Mouse (Mus musculus) CH12F3 (cell line): ENCODE data around the gene Arf5.

ENCODE experiments used
- in situ Hi-C: fragments of 300-500 bp; cut with MboI; formaldehyde crosslinking; loops from 2 replicates; pipeline ENCODE4 v1.14.3; 2020; ENCODE audit warnings: low sequenced_read_pairs

The Arf5 gene

GRCm38 (mm10) chr6:28427096-28427839, 3.9 kb downstream of the Arf5 start, which contains the start of gene Fscn3:
Gene Fscn3, plus strand, starts transcription at chr6:28427789.
- in situ Hi-C loops: no loop called here

- in situ Hi-C loops: no loop called here
Observed at GRCm38 (mm10) chr6:28428290-28428689, 4.9 kb downstream of the Arf5 start, which contains the start of gene Gcc1. Gene Gcc1, minus strand, starts transcription at chr6:28428390.

- in situ Hi-C loops: no loop called here
Observed at GRCm38 (mm10) chr6:28429870-28430269, 6.5 kb downstream of the Arf5 start.

GRCm38 (mm10) chr6:28430795-28431537, 7.6 kb downstream of the Arf5 start:
- in situ Hi-C loops: no loop called here

- in situ Hi-C loops: no loop called here
Observed at GRCm38 (mm10) chr6:28431538-28431855, 8.1 kb downstream of the Arf5 start.

- in situ Hi-C loops: no loop called here
Observed at GRCm38 (mm10) chr6:28447937-28448336, 24.6 kb downstream of the Arf5 start.

- in situ Hi-C loops: no loop called here
Observed at GRCm38 (mm10) chr6:28449253-28449652, 25.9 kb downstream of the Arf5 start, which contains the start of gene Pax4. Gene Pax4, minus strand, starts transcription at chr6:28449353.

- in situ Hi-C loops: no loop called here
Observed at GRCm38 (mm10) chr6:28450481-28450880, 27.1 kb downstream of the Arf5 start.

- in situ Hi-C loops: no loop called here
Observed at GRCm38 (mm10) chr6:28450977-28451376, 27.6 kb downstream of the Arf5 start.

- in situ Hi-C loops: no loop called here
Observed at GRCm38 (mm10) chr6:28459221-28459668, 35.9 kb downstream of the Arf5 start.

- in situ Hi-C loops: no loop called here
Observed at GRCm38 (mm10) chr6:28460534-28460933, 37.2 kb downstream of the Arf5 start.

GRCm38 (mm10) chr6:28464630-28465029, 41.3 kb downstream of the Arf5 start:
- in situ Hi-C loops: no loop called here

GRCm38 (mm10) chr6:28470017-28470602, 46.8 kb downstream of the Arf5 start:
- in situ Hi-C loops: no loop called here

GRCm38 (mm10) chr6:28470621-28471020, 47.3 kb downstream of the Arf5 start:
- in situ Hi-C loops: no loop called here

GRCm38 (mm10) chr6:28471284-28472035, 48.1 kb downstream of the Arf5 start:
- in situ Hi-C loops: no loop called here

GRCm38 (mm10) chr6:28474211-28474610, 50.9 kb downstream of the Arf5 start:
- in situ Hi-C loops: no loop called here

- in situ Hi-C loops: no loop called here
Observed at GRCm38 (mm10) chr6:28474839-28475238, 51.5 kb downstream of the Arf5 start, which contains the start of gene Snd1. Gene Snd1, plus strand, starts transcription at chr6:28475139.
